Mouse (Mus musculus) heart, embryonic 11.5 days (tissue): ENCODE data around the gene Chmp2b. TPM values are rescaled to one million over a fixed set of nuclear protein-coding genes. Genes with fewer than 3 reads are reported as not detected.
A peak's percentile ranks its signal among the peaks of the same experiment; 100 is the strongest.

Experiments used
- ATAC-seq: fragments of 200-750 bp; cut with Nextera tagmentation; replicated peaks from 2 replicates; pipeline ENCODE4 v1.8.0; 2017; ENCODE audit warnings: moderate library complexity; ENCODE audit not compliant: insufficient number of reproducible peaks, low FRiP score, low TSS enrichment
- H3K27ac ChIP-seq: fragments of 300-500 bp; sonication (generic); 2 replicates; pipeline ENCODE4 v1.5.1; 2014; ENCODE audit warnings: mild to moderate bottlenecking, low read depth, low read length
- H3K27me3 ChIP-seq: fragments of 300-500 bp; sonication (generic); 2 replicates; pipeline ENCODE4 v1.6.1; 2014; ENCODE audit warnings: mild to moderate bottlenecking, low read length, mixed read lengths; ENCODE audit not compliant: control insufficient read depth, insufficient read depth
- H3K36me3 ChIP-seq: fragments of 300-500 bp; sonication (generic); 2 replicates; pipeline ENCODE4 v1.6.1; 2014; ENCODE audit warnings: mild to moderate bottlenecking, low read length, moderate library complexity, mixed read lengths; ENCODE audit not compliant: control insufficient read depth, insufficient read depth
- H3K4me1 ChIP-seq: fragments of 300-500 bp; sonication (generic); 2 replicates; pipeline ENCODE4 v1.6.1; 2014; ENCODE audit warnings: low read length; ENCODE audit not compliant: control insufficient read depth, insufficient read depth
- H3K4me2 ChIP-seq: fragments of 300-500 bp; sonication (generic); 2 replicates; pipeline ENCODE4 v1.6.1; 2014; ENCODE audit warnings: mild to moderate bottlenecking, moderate library complexity
- H3K4me3 ChIP-seq: fragments of 300-500 bp; sonication (generic); 2 replicates; pipeline ENCODE4 v1.5.1; 2014; ENCODE audit warnings: low read depth, low read length
- H3K9ac ChIP-seq: fragments of 300-500 bp; sonication (generic); 2 replicates; pipeline ENCODE4 v1.6.1; 2014; ENCODE audit warnings: mild to moderate bottlenecking, low read depth, low read length, moderate library complexity
- H3K9me3 ChIP-seq: fragments of 300-500 bp; sonication (generic); replicated peaks from 2 replicates; pipeline ENCODE4 v1.6.1; 2016; ENCODE audit warnings: low read length; ENCODE audit not compliant: control insufficient read depth
- WGBS: fragments of 180-500 bp; shearing (Covaris S2); extraction: QIAGEN DNeasy Blood & Tissue Kit; methylation state at CpG from one replicate; pipeline ENCODE4 v1.1.7; 2014; ENCODE audit not compliant: insufficient replicate concordance; 5-methylcytosine and 5-hydroxymethylcytosine counted together
- polyA plus RNA-seq: library from polyadenylated mRNA; unstranded; fragments of >200 nt; fragmentation: Nextera tagmentation; extraction: Ambion mirVana; gene quantifications from 2 replicates; pipeline ENCODE4 v1.2.1, GENCODE M21; 2014

Gene Chmp2b
- 43.2 and 51.7 TPM in 2 replicates for polyA plus RNA-seq

GRCm38 (mm10) chr16:65561963-65562863 lies at the start of gene Chmp2b:
TSS of gene Chmp2b (minus strand) at chr16:65562726.
- H3K4me1 ChIP-seq: no peaks in the 10 kb centered on the region
- no peaks in the 10 kb centered on the region for H3K9me3 ChIP-seq
- no peaks in the 10 kb centered on the region for H3K36me3 ChIP-seq
- peak within 1 kb of the TSS; percentile 97 for H3K4me3 ChIP-seq
- peak within 1 kb of the TSS; percentile 92 for H3K9ac ChIP-seq
- H3K27me3 ChIP-seq: no peaks in the 10 kb centered on the region
- under 1% methylated on average over 68 of the region's 69 CpGs for WGBS
- H3K4me2 ChIP-seq: peak within 1 kb of the TSS; percentile 86
- ATAC-seq: peak; percentile 85
- H3K27ac ChIP-seq: 0 out of 2 replicates have a peak within 1 kb of the TSS, but pooled peaks have one; percentile 6

- H3K36me3 ChIP-seq: no peaks in the 10 kb centered on the region
- no peak overlapping the region for H3K4me3 ChIP-seq
- WGBS: 89% methylated on average over 1 of the region's 1 CpGs
- no peak overlapping the region for H3K27ac ChIP-seq
- H3K9ac ChIP-seq: no peak overlapping the region
- H3K27me3 ChIP-seq: no peaks in the 10 kb centered on the region
- H3K4me2 ChIP-seq: no peak overlapping the region
- H3K4me1 ChIP-seq: no peaks in the 10 kb centered on the region
- ATAC-seq: no peak
- no peaks in the 10 kb centered on the region for H3K9me3 ChIP-seq
These were observed 49.2 kb upstream of the Chmp2b start for GRCm38 (mm10) chr16:65611678-65612077.

GRCm38 (mm10) chr16:65600798-65601197 lies 38.3 kb upstream of the Chmp2b start:
- ATAC-seq: no peak

GRCm38 (mm10) chr16:65586111-65586865 lies 23.8 kb upstream of the Chmp2b start:
- H3K9ac ChIP-seq: no peak overlapping the region
- H3K36me3 ChIP-seq: no peaks in the 10 kb centered on the region
- no peaks in the 10 kb centered on the region for H3K27me3 ChIP-seq
- no peaks in the 10 kb centered on the region for H3K4me1 ChIP-seq
- no peak overlapping the region for H3K27ac ChIP-seq
- H3K4me3 ChIP-seq: no peak overlapping the region
- H3K9me3 ChIP-seq: no peaks in the 10 kb centered on the region
- H3K4me2 ChIP-seq: no peak overlapping the region
- 73% methylated on average over 7 of the region's 7 CpGs for WGBS
- no peak for ATAC-seq

More at GRCm38 (mm10) chr16:65600798-65601197, 38.3 kb upstream of the Chmp2b start:
- WGBS: 85% methylated on average over 4 of the region's 4 CpGs
- Histone ChIP-seq H3K27ac (no peak overlapping the region), H3K4me2 (no peak overlapping the region), H3K9me3 (no peaks in the 10 kb centered on the region), H3K9ac (no peak overlapping the region), H3K36me3 (no peaks in the 10 kb centered on the region), H3K27me3 (no peaks in the 10 kb centered on the region), H3K4me1 (no peaks in the 10 kb centered on the region), H3K4me3 (no peak overlapping the region)

GRCm38 (mm10) chr16:65585699-65586098 lies 23.2 kb upstream of the Chmp2b start:
- Histone ChIP-seq H3K9me3 (no peaks in the 10 kb centered on the region), H3K36me3 (no peaks in the 10 kb centered on the region), H3K4me3 (no peak overlapping the region), H3K27me3 (no peaks in the 10 kb centered on the region), H3K4me1 (no peaks in the 10 kb centered on the region), H3K9ac (no peak overlapping the region), H3K27ac (no peak overlapping the region), H3K4me2 (no peak overlapping the region)
- WGBS: 81% methylated on average over 2 of the region's 2 CpGs
- no peak for ATAC-seq

- H3K4me3 ChIP-seq: no peak overlapping the region
- no peaks in the 10 kb centered on the region for H3K9me3 ChIP-seq
- H3K27ac ChIP-seq: no peak overlapping the region
- no peak for ATAC-seq
- no peaks in the 10 kb centered on the region for H3K27me3 ChIP-seq
- no peak overlapping the region for H3K4me2 ChIP-seq
- H3K9ac ChIP-seq: no peak overlapping the region
- no peaks in the 10 kb centered on the region for H3K4me1 ChIP-seq
- no peaks in the 10 kb centered on the region for H3K36me3 ChIP-seq
- WGBS: 62% methylated on average over 6 of the region's 6 CpGs
These were observed 14.9 kb upstream of the Chmp2b start for GRCm38 (mm10) chr16:65577298-65578029.

- Histone ChIP-seq H3K9me3 (no peaks in the 10 kb centered on the region), H3K27ac (no peak overlapping the region), H3K9ac (no peak overlapping the region), H3K36me3 (no peaks in the 10 kb centered on the region), H3K27me3 (no peaks in the 10 kb centered on the region), H3K4me3 (no peak overlapping the region), H3K4me1 (no peaks in the 10 kb centered on the region), H3K4me2 (no peak overlapping the region)
- WGBS: 69% methylated on average over 4 of the region's 4 CpGs
- no peak for ATAC-seq
These were observed 6.3 kb upstream of the Chmp2b start for GRCm38 (mm10) chr16:65568853-65569252.

GRCm38 (mm10) chr16:65564951-65565350 lies 2.4 kb upstream of the Chmp2b start:
- no peaks in the 10 kb centered on the region for H3K27me3 ChIP-seq
- no peak overlapping the region for H3K9ac ChIP-seq
- no peaks in the 10 kb centered on the region for H3K4me1 ChIP-seq
- no peak overlapping the region for H3K27ac ChIP-seq
- 88% methylated on average over 1 of the region's 1 CpGs for WGBS
- H3K4me2 ChIP-seq: no peak overlapping the region
- H3K4me3 ChIP-seq: no peak overlapping the region
- no peaks in the 10 kb centered on the region for H3K9me3 ChIP-seq
- no peaks in the 10 kb centered on the region for H3K36me3 ChIP-seq
- ATAC-seq: no peak
